Mouse (Mus musculus) forebrain, embryonic 12.5 days (tissue): Measurements from ENCODE around the gene Pgm5. TPM values are rescaled to one million over a fixed set of nuclear protein-coding genes. Genes with fewer than 3 reads are reported as not detected.

Source experiments
- polyA plus RNA-seq: library from polyadenylated mRNA; unstranded; fragments of >200 nt; fragmentation: Nextera tagmentation; extraction: Ambion mirVana; gene quantifications from 2 replicates; pipeline ENCODE4 v1.2.1, GENCODE M21; 2016

The Pgm5 gene
- polyA plus RNA-seq, 1 experiment from 2014 or later: 0.61 TPM

Other genes with a start within 250 kb of the Pgm5 start
- gene Tmem252, start 187.8 kb downstream of the Pgm5 start, polyA plus RNA-seq: 0.72 and 0.77 TPM in 2 replicates
- 211 and 224 TPM in 2 replicates for gene Gm10053, start 13.8 kb upstream of the Pgm5 start, polyA plus RNA-seq
- gene Foxd4, start 39.3 kb upstream of the Pgm5 start, polyA plus RNA-seq: 0.09 TPM in 1 of 2 replicates, not detected in the other
- gene Cbwd1, start 99.8 kb upstream of the Pgm5 start, polyA plus RNA-seq: 23.5 and 24.2 TPM in 2 replicates
- gene Dock8, start 137.7 kb upstream of the Pgm5 start, polyA plus RNA-seq: 1.3 TPM in 2 replicates